ENCODE assay signal across 9 mouse cellular contexts in genomic region chr9:50752784-50753615, GRCm38 (mm10). TPM values are rescaled to one million over a fixed set of nuclear protein-coding genes. Genes with fewer than 3 reads are reported as not detected.
A peak's percentile ranks its signal among the peaks of the same experiment; 100 is the strongest.
DNase-seq lines count a peak whose midpoint lies in the region; ATAC-seq and TF ChIP-seq lines count a peak whose summit lies in the region.
"Had no signal": no experiment of that assay in that cellular context is flagged by ENCODE, and none has a peak within 500 bp of the region (broad histone marks: within the 10 kb centered on the region; RNA-seq: fewer than 3 reads in every experiment).

No protein-coding gene starts in this region.

- no peak for TF ChIP-seq CTCF in forebrain, postnatal 0 days (IDR thresholded peaks at IDR 0.05; ENCODE audit: low read depth)

- no peaks in the 10 kb centered on the region for H3K36me3 ChIP-seq in forebrain, postnatal 0 days (ENCODE audit: insufficient read depth)
- no peaks in the 10 kb centered on the region for H3K36me3 ChIP-seq in forebrain, embryonic 13.5 days (ENCODE audit: poor library complexity, severe bottlenecking)
- no peaks in the 10 kb centered on the region for H3K36me3 ChIP-seq in heart, embryonic 11.5 days (ENCODE audit: control insufficient read depth, insufficient read depth, low read length)
- no peaks in the 10 kb centered on the region for H3K36me3 ChIP-seq in lung, embryonic 15.5 days
- H3K36me3 ChIP-seq in midbrain, embryonic 10.5 days = no peaks in the 10 kb centered on the region

- H3K4me1 ChIP-seq in forebrain, postnatal 0 days (ENCODE audit: insufficient read depth) = peaks cover 8% of the 10 kb centered on the region; the same call in 1 of the 2 replicates
- peaks cover 6% of the 10 kb centered on the region; the same call in 1 of the 2 replicates for H3K4me1 ChIP-seq in forebrain, embryonic 13.5 days
- peaks cover 9% of the 10 kb centered on the region; the same call in 1 of the 2 replicates for H3K4me1 ChIP-seq in heart, embryonic 11.5 days (ENCODE audit: control insufficient read depth, insufficient read depth, low read length)
- H3K4me1 ChIP-seq in lung, embryonic 15.5 days = peaks cover 33% of the 10 kb centered on the region
- peaks cover 9% of the 10 kb centered on the region; the same call in 1 of the 2 replicates for H3K4me1 ChIP-seq in midbrain, embryonic 10.5 days

- no peak; the same call in 1 of the 2 replicates for ATAC-seq in forebrain, postnatal 0 days
- no peak for ATAC-seq in forebrain, embryonic 13.5 days
- peak; percentile 75 for ATAC-seq in heart, embryonic 11.5 days (replicated peaks; ENCODE audit: insufficient number of reproducible peaks, low FRiP score, low TSS enrichment)
- peak; percentile 81 for ATAC-seq in lung, embryonic 15.5 days (ENCODE audit: borderline replicate concordance, extremely low read depth, low FRiP score, low TSS enrichment)

- DNase-seq in forebrain, postnatal 0 days = peak; percentile 52
- peak; percentile 80 for DNase-seq in cerebellum, adult 9-10 months
- peak; percentile 79 to 86 for DNase-seq in kidney, postnatal 36 days
- peak; percentile 79 for DNase-seq in telencephalon, adult 2 months (ENCODE audit: low read depth, low spot score)
- no peak for DNase-seq in midbrain, embryonic 10.5 days (ENCODE audit: low spot score)

- H3K27me3 ChIP-seq in forebrain, postnatal 0 days (ENCODE audit: insufficient read depth, low read length) = no peaks in the 10 kb centered on the region
- H3K27me3 ChIP-seq in forebrain, embryonic 13.5 days = no peaks in the 10 kb centered on the region
- no peaks in the 10 kb centered on the region for H3K27me3 ChIP-seq in heart, embryonic 11.5 days (ENCODE audit: control insufficient read depth, insufficient read depth, low read length)
- no peaks in the 10 kb centered on the region for H3K27me3 ChIP-seq in lung, embryonic 15.5 days
- peaks cover 17% of the 10 kb centered on the region for H3K27me3 ChIP-seq in midbrain, embryonic 10.5 days (ENCODE audit: low read depth, poor library complexity, severe bottlenecking)

- H3K4me3 ChIP-seq in forebrain, postnatal 0 days (ENCODE audit: low read depth, low read length) = no peak overlapping the region
- H3K4me3 ChIP-seq in forebrain, embryonic 13.5 days = no peak overlapping the region
- H3K4me3 ChIP-seq in heart, embryonic 11.5 days (ENCODE audit: low read depth, low read length) = peak overlapping the region; percentile 54
- H3K4me3 ChIP-seq in lung, embryonic 15.5 days = peak overlapping the region; percentile 28
- no peak overlapping the region for H3K4me3 ChIP-seq in midbrain, embryonic 10.5 days

- H3K4me2 ChIP-seq in forebrain, postnatal 0 days (ENCODE audit: low read depth) = 0 out of 2 replicates have a peak overlapping the region, but pooled peaks have one; percentile 10
- no peak overlapping the region for H3K4me2 ChIP-seq in forebrain, embryonic 13.5 days
- peak overlapping the region; percentile 62 for H3K4me2 ChIP-seq in heart, embryonic 11.5 days
- H3K4me2 ChIP-seq in lung, embryonic 15.5 days = peak overlapping the region; percentile 46

- H3K27ac ChIP-seq in forebrain, postnatal 0 days (ENCODE audit: low read depth, low read length) = no peak overlapping the region
- H3K27ac ChIP-seq in forebrain, embryonic 13.5 days = no peak overlapping the region
- H3K27ac ChIP-seq in heart, embryonic 11.5 days (ENCODE audit: low read depth, low read length) = peak overlapping the region; percentile 98
- peak overlapping the region; percentile 91 for H3K27ac ChIP-seq in lung, embryonic 15.5 days
- no peak overlapping the region for H3K27ac ChIP-seq in midbrain, embryonic 10.5 days (replicated peaks)

- WGBS in forebrain, postnatal 0 days = 65% methylated on average over 17 of the region's 17 CpGs
- whole genome bisulfite sequencing in forebrain, embryonic 13.5 days = 74% methylated on average over 17 of the region's 17 CpGs
- 29% methylated on average over 17 of the region's 17 CpGs for WGBS in heart, embryonic 11.5 days (ENCODE audit: insufficient replicate concordance)
- WGBS in lung, embryonic 15.5 days = 49% methylated on average over 17 of the region's 17 CpGs
- 75% methylated on average over 17 of the region's 17 CpGs for WGBS in midbrain, embryonic 10.5 days

- no peak overlapping the region; the same call in 1 of the 2 replicates for H3K9ac ChIP-seq in forebrain, postnatal 0 days
- H3K9ac ChIP-seq in forebrain, embryonic 13.5 days = no peak overlapping the region
- peak overlapping the region; percentile 92 for H3K9ac ChIP-seq in heart, embryonic 11.5 days (ENCODE audit: low read depth, low read length)
- peak overlapping the region; percentile 8; the same call in 1 of the 2 replicates for H3K9ac ChIP-seq in lung, embryonic 15.5 days

- H3K9me3 ChIP-seq in forebrain, postnatal 0 days (ENCODE audit: low read length) = no peaks in the 10 kb centered on the region
- no peaks in the 10 kb centered on the region for H3K9me3 ChIP-seq in forebrain, embryonic 13.5 days (replicated peaks)
- no peaks in the 10 kb centered on the region for H3K9me3 ChIP-seq in heart, embryonic 11.5 days (replicated peaks; ENCODE audit: control insufficient read depth, low read length)
- H3K9me3 ChIP-seq in lung, embryonic 15.5 days = no peaks in the 10 kb centered on the region
- H3K9me3 ChIP-seq in midbrain, embryonic 10.5 days (replicated peaks) = no peaks in the 10 kb centered on the region

RNA-seq across cellular contexts. Expression of gene Hspb2, which starts 0.8 kb away (rescaled TPM):
- 0.23 and 0.52 TPM in 2 replicates for total RNA-seq in forebrain, postnatal 0 days (2014; rRNA removed)
- polyA plus RNA-seq in forebrain, postnatal 0 days (2015; fragmentation: Nextera tagmentation; extraction: Ambion mirVana) = 0.98 and 2.2 TPM in 2 replicates
- not detected in 2 replicates for polyA plus RNA-seq in forebrain, embryonic 13.5 days (2015; fragmentation: Nextera tagmentation; extraction: Ambion mirVana)
- 319 and 338 TPM in 2 replicates for polyA plus RNA-seq in heart, embryonic 11.5 days (2014; fragmentation: Nextera tagmentation; extraction: Ambion mirVana)
- polyA plus RNA-seq in lung, embryonic 15.5 days (2015; fragmentation: Nextera tagmentation; extraction: Ambion mirVana) = 14.5 and 16.4 TPM in 2 replicates
- polyA plus RNA-seq in midbrain, embryonic 10.5 days (2016; fragmentation: Nextera tagmentation; extraction: Ambion mirVana) = 0.33 and 0.60 TPM in 2 replicates
- total RNA-seq: hematopoietic stem cell, adult 5-6 weeks had no signal

RNA-seq across cellular contexts. Expression of gene Cryab, which starts 1.9 kb away (rescaled TPM):
- 8.8 and 11.5 TPM in 2 replicates for total RNA-seq in forebrain, postnatal 0 days (2014; rRNA removed)
- 29.9 and 31.2 TPM in 2 replicates for polyA plus RNA-seq in forebrain, postnatal 0 days (2015; fragmentation: Nextera tagmentation; extraction: Ambion mirVana)
- 4.7 and 6.5 TPM in 2 replicates for polyA plus RNA-seq in forebrain, embryonic 13.5 days (2015; fragmentation: Nextera tagmentation; extraction: Ambion mirVana)
- polyA plus RNA-seq in heart, embryonic 11.5 days (2014; fragmentation: Nextera tagmentation; extraction: Ambion mirVana) = 841 and 878 TPM in 2 replicates
- 111 and 131 TPM in 2 replicates for polyA plus RNA-seq in lung, embryonic 15.5 days (2015; fragmentation: Nextera tagmentation; extraction: Ambion mirVana)
- polyA plus RNA-seq in midbrain, embryonic 10.5 days (2016; fragmentation: Nextera tagmentation; extraction: Ambion mirVana) = 3.6 and 5.9 TPM in 2 replicates

RNA-seq across cellular contexts. Expression of gene 2310030G06Rik, which starts 6.7 kb away (rescaled TPM):
- 1.7 and 2.0 TPM in 2 replicates for total RNA-seq in forebrain, postnatal 0 days (2014; rRNA removed)
- 3.2 and 3.8 TPM in 2 replicates for polyA plus RNA-seq in forebrain, postnatal 0 days (2015; fragmentation: Nextera tagmentation; extraction: Ambion mirVana)
- polyA plus RNA-seq in forebrain, embryonic 13.5 days (2015; fragmentation: Nextera tagmentation; extraction: Ambion mirVana) = 1.0 and 1.2 TPM in 2 replicates
- 7.7 and 9.4 TPM in 2 replicates for polyA plus RNA-seq in heart, embryonic 11.5 days (2014; fragmentation: Nextera tagmentation; extraction: Ambion mirVana)
- polyA plus RNA-seq in lung, embryonic 15.5 days (2015; fragmentation: Nextera tagmentation; extraction: Ambion mirVana) = 13.2 and 16.2 TPM in 2 replicates
- polyA plus RNA-seq in midbrain, embryonic 10.5 days (2016; fragmentation: Nextera tagmentation; extraction: Ambion mirVana) = 1.4 TPM in 2 replicates
- total RNA-seq: hematopoietic stem cell, adult 5-6 weeks had no signal

RNA-seq across cellular contexts. Expression of gene Dixdc1, which starts 13.7 kb away (rescaled TPM):
- total RNA-seq in forebrain, postnatal 0 days (2014; rRNA removed) = 54.3 and 59.9 TPM in 2 replicates
- polyA plus RNA-seq in forebrain, postnatal 0 days (2015; fragmentation: Nextera tagmentation; extraction: Ambion mirVana) = 17.1 and 26.8 TPM in 2 replicates
- 20.2 and 21.4 TPM in 2 replicates for polyA plus RNA-seq in forebrain, embryonic 13.5 days (2015; fragmentation: Nextera tagmentation; extraction: Ambion mirVana)
- polyA plus RNA-seq in heart, embryonic 11.5 days (2014; fragmentation: Nextera tagmentation; extraction: Ambion mirVana) = 7.3 and 7.5 TPM in 2 replicates
- 7.4 and 7.8 TPM in 2 replicates for polyA plus RNA-seq in lung, embryonic 15.5 days (2015; fragmentation: Nextera tagmentation; extraction: Ambion mirVana)
- 20.6 and 21.8 TPM in 2 replicates for polyA plus RNA-seq in midbrain, embryonic 10.5 days (2016; fragmentation: Nextera tagmentation; extraction: Ambion mirVana)

RNA-seq across cellular contexts. Expression of gene Fdxacb1, which starts 15.0 kb away (rescaled TPM):
- total RNA-seq in forebrain, postnatal 0 days (2014; rRNA removed) = 9.6 and 19.1 TPM in 2 replicates
- 9.3 and 10.4 TPM in 2 replicates for polyA plus RNA-seq in forebrain, postnatal 0 days (2015; fragmentation: Nextera tagmentation; extraction: Ambion mirVana)
- polyA plus RNA-seq in forebrain, embryonic 13.5 days (2015; fragmentation: Nextera tagmentation; extraction: Ambion mirVana) = 10.9 and 12.3 TPM in 2 replicates
- polyA plus RNA-seq in heart, embryonic 11.5 days (2014; fragmentation: Nextera tagmentation; extraction: Ambion mirVana) = 9.8 and 9.9 TPM in 2 replicates
- 11.3 and 12.2 TPM in 2 replicates for polyA plus RNA-seq in lung, embryonic 15.5 days (2015; fragmentation: Nextera tagmentation; extraction: Ambion mirVana)
- 12.1 and 12.8 TPM in 2 replicates for polyA plus RNA-seq in midbrain, embryonic 10.5 days (2016; fragmentation: Nextera tagmentation; extraction: Ambion mirVana)

Comparison
In these comparisons a context has a peak if more than half of its experiments do, and no peak if none do; other contexts are left out.
1. ATAC-seq: peak in heart, embryonic 11.5 days (single experiment) and lung, embryonic 15.5 days (single experiment); none in forebrain, postnatal 0 days (single experiment) and forebrain, embryonic 13.5 days (single experiment).
2. H3K27ac ChIP-seq: peak in heart, embryonic 11.5 days (single experiment) and lung, embryonic 15.5 days (single experiment); none in forebrain, postnatal 0 days (single experiment), forebrain, embryonic 13.5 days (single experiment) and midbrain, embryonic 10.5 days (single experiment).
3. H3K4me3 ChIP-seq: peak in heart, embryonic 11.5 days (single experiment) and lung, embryonic 15.5 days (single experiment); none in forebrain, postnatal 0 days (single experiment), forebrain, embryonic 13.5 days (single experiment) and midbrain, embryonic 10.5 days (single experiment).
4. H3K9ac ChIP-seq: peak in heart, embryonic 11.5 days (single experiment) and lung, embryonic 15.5 days (single experiment); none in forebrain, postnatal 0 days (single experiment) and forebrain, embryonic 13.5 days (single experiment).
5. RNA of gene Hspb2, which starts 0.8 kb away (polyA plus RNA-seq): 319 to 338 TPM in heart, embryonic 11.5 days; 14.5 to 16.4 TPM in lung, embryonic 15.5 days, 0.98 to 2.2 TPM in forebrain, postnatal 0 days, 0.33 to 0.60 TPM in midbrain, embryonic 10.5 days and not detected in forebrain, embryonic 13.5 days; every median in the first group is over 10 times any median in the second.